Mouse (Mus musculus): Measurements from ENCODE around the gene Mrpl33. TPM values are rescaled to one million over a fixed set of nuclear protein-coding genes. Genes with fewer than 3 reads are reported as not detected.
A peak's percentile ranks its signal among the peaks of the same experiment; 100 is the strongest.

Gene Mrpl33
- total and polyA plus RNA-seq, 3 experiments = 31.6 to 325 (median 294) TPM

DNA sequence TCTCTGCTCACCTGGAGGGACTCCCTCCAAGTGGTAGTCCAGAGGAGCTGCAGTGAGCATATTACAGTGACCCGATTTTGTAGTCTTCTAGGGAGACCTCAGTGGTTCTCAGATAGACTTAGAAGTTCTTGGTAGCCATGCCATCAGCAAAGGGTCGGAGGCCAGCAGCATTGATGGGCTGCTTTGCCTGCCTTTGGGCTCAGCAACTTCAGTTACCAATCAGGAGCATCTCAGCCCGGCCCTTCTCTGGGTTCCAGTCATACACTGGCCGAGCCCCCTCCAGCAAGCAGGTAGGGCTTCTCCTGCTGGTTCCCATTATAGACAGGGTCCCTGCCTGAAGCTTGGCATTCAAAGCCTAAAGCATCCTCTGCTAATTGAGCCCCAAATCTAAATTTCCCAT lies 867 bp upstream of the Mrpl33 start:
- DNase-seq = no peak

DNA sequence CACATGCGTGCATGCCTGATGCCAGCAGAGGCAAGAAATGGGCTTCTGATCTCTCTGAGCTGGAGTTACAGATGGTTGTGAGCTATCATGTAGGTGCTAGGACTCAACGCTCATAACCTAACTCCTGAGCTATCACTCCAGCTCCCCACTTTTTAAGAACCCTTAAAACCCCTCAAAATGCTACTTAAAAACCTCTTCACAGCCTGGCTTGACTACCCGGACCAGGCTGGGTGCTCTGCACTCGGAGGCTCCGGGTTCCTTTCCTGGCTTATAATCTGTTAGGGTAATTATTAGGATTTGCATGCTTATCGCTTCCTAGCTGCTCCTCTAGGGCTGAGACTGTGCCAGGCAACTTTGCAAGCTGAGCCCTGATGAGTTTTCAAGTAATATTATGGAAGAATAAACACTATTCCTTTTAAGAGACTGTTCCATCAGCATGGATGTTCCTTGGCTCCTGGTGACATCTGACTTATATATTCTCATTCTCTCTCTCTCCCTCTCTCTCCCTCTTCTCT lies 752 bp downstream of the Mrpl33 start:
- no peak for DNase-seq

GRCm38 (mm10) chr5:31598121-31598520 lies 1.4 kb downstream of the Mrpl33 start:
- DNase-seq = peak; percentile 45

DNA sequence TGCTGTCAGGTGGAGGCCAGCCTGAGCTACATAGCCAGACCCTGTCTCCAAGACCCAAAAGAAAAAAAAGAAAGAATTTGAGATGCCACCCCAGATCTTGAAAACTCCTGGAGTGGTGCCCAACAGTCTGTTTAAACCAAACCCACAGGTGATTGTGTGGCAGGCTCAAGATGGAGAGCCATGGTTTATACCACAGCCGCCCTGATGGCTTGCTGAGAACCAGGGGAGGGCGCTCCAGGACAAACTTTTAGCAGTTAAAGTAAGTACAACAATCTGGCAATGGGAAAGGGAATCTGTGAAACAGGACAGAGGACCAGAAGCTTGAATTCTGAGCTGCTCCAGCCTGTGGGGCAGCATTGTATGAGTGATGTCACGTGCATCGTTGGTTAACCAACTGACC lies 1.8 kb downstream of the Mrpl33 start:
- peak; percentile 76 for DNase-seq

GRCm38 (mm10) chr5:31599161-31599560 lies 2.4 kb downstream of the Mrpl33 start:
- no peak for DNase-seq

- no peak for DNase-seq
Measured at GRCm38 (mm10) chr5:31601162-31601722, 4.5 kb downstream of the Mrpl33 start.

DNA sequence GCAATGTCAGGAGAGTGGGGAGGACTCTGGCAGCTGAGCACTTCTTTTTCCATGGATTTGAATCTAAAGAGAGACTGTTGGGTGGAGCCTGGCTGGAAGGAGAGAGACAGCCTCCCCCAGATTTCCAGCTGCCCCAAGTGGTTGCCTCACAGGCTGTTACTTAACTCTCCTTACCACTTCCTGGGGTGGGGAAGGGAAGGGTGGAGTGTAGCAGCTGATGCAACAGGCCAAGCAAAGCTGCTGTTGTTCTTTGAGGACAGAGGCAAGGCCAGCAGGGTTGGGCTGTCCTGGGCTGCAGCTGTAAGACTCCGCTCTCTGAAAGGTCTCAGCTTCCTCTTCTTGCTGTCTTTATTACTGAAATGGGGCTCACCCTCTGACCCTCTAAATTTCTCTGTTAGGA lies 5.6 kb downstream of the Mrpl33 start:
- DNase-seq = peak; percentile 92

GRCm38 (mm10) chr5:31603766-31604165 lies 7.0 kb downstream of the Mrpl33 start:
- peak; percentile 72 for DNase-seq

GRCm38 (mm10) chr5:31606151-31606550 lies 9.4 kb downstream of the Mrpl33 start:
- DNase-seq = peak; percentile 70

GRCm38 (mm10) chr5:31610376-31611086 lies 13.8 kb downstream of the Mrpl33 start:
- no peak for DNase-seq

- no peak for DNase-seq
Measured at GRCm38 (mm10) chr5:31611186-31611585, 14.5 kb downstream of the Mrpl33 start.

DNA sequence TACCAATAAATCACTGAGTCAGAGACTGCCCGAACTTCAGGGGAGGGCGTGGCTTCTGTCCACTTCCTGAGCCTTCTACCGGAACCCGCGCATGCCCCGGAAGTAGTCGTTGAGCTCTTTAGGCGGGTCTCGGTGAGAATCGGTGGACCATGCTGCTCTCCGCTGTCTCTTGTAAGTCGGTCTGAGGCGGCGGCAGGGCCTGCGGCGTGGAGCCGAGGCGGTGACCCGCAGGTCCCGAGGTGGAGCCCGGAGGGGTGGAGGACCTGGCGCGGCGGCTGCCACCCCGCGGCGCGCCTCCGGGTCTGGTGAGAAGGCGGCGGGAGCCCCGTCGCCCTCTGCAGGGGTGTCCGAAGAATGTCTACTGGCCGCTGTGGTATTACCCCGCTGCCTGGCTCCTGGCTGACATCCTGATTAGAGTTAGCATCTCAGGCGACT lies 17.1 kb downstream of the Mrpl33 start:
- DNase-seq = peak; percentile 91

DNA sequence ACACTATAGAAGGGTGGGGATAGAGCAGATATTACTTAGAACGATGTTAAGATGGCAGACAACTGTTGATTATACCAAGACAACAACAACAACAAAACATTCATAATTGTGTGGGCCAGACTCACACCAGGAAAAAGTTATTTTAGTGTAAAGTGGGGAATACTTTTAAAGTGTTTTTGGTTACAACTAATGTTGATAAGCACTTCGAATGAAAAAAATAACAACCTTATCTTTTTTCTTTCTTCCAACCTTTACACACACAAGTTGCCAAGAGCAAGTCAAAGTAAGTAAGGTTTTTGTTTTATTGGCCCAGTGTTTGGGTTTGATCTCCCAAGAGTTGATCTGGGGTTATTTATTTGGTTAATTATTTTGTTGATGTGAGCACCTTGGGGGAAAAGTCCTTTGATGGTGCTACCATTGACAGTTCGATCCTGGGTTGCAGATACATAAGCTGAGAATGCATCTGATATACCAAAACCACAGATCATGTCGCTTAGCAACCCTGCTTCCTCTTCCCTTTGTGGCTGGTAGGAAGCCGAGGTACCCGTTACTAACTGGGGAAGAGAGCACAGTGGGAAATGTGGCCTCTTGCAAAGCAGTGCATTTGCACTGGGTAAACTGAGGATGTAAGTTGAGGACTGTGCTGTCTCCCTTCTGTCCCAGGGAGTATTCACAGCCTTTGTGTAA lies 17.7 kb downstream of the Mrpl33 start:
- no peak for DNase-seq

DNA sequence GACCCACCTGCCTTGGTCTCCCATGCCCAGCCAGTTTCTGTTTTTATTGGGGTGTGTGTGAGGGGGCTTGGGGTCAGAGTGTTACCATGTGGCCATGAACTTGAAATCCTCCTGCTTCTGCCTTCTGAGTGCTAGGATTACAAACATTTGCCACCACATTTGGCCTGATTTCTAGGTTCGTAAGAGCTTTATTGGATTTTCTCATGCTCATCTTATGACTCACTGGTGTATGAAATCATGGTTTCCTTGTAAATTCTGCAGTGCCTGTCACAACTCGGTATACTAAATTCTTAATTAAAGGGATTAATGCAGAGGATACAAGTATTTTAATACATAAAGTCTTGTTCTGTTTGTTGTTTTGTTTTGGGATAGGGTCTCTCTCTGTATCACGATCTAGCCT lies 23.6 kb downstream of the Mrpl33 start:
- DNase-seq = no peak

DNA sequence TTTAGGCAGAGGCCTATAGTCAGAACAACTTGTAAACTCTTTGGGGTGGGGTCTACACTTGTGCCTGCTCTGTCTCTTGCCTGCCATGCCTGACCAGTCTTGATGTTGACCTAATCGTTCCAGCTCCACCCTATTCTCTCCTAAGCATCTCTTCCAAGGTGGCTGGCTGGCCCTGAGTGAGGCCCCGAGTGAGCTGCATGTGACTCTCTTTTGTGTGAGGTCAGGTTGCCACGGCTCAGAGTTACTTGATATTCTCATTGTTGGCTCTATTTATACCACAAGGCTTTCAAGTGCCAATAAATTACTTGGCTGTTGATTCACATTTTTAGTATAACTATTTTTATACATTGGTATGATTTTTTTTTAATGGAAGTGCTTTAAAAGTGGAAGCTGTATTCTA lies 30.4 kb downstream of the Mrpl33 start:
- peak; percentile 46 for DNase-seq

GRCm38 (mm10) chr5:31627562-31628526 lies 31.1 kb downstream of the Mrpl33 start:
- DNase-seq = peak; percentile 37

DNA sequence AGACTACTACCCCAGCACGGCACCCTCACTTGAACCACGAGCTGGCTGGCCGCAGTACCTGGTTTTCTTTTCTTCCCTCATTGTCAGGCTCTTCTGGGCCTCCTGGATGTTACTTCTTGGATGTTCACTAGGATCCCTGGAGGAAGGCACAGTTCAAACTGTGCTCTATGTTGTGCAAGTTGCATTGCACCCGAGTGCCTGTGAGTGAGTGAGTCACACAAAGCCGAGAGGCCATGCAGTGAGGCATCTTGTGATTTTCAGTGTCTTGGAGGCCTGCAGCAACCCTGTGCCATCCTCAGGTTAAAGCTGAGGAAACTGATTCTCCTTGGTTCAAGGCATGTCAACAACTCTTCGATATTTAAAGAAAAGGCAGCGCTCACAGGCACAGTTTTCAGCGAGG lies 31.8 kb downstream of the Mrpl33 start:
- peak; percentile 66 for DNase-seq

- peak; percentile 90 for DNase-seq
Measured at GRCm38 (mm10) chr5:31630064-31630463, 33.3 kb downstream of the Mrpl33 start.

DNA sequence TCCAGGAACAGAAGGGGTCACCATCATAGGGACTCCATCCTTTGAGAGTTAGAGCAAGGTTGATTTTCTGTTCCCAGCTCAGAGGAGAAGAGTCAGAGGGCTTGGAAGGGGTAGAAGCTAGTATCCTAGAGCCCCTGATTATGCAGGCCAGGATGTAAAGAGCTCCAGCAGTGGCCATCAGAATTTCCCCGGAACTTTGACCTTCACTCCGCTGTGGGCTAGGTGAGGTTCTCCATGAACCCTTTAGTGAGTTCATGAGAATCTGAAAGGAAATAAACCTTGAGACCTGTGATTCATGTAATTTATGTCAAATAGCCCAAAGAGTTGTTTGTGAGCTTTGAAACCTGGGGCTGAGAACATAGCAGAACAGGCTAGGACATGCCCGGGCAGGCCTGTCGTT lies 34.4 kb downstream of the Mrpl33 start:
- peak; percentile 37 for DNase-seq

DNA sequence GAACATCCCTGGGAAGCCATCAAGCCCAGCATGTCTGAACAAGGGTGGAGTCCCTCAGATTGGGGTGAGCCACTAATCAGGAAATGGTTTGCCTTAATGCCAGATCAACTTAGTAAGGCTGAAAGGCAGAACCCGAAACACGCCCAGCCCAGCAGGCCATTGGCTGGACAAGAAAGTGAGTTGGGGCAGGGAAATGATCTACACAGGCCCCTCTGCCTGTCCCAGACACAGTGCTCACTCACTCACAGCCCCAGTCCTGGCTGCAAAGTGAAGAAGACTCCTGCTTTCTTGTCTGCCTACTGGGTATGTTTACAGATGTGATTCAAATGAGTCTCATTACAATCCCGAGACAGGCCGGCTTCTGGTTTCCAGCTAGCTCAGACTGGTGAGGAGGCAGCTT lies 37.4 kb downstream of the Mrpl33 start:
- DNase-seq = no peak

- no peak for DNase-seq
Measured at GRCm38 (mm10) chr5:31634679-31635078, 37.9 kb downstream of the Mrpl33 start.
